Mouse (Mus musculus): Measurements from ENCODE around the gene Tmem251. TPM values are rescaled to one million over a fixed set of nuclear protein-coding genes. Genes with fewer than 3 reads are reported as not detected.

Tmem251 gene
- polyA plus RNA-seq, 1 experiment, result 4.2 TPM

- peaks cover 35% of the 10 kb centered on the region for H3K4me1 ChIP-seq (replicated peaks; ENCODE audit: control insufficient read depth, insufficient read depth, low read length)
- no peak overlapping the region for H3K4me3 ChIP-seq (ENCODE audit: control insufficient read depth, insufficient read depth, low read length)
- no peaks in the 10 kb centered on the region for H3K27me3 ChIP-seq (ENCODE audit: control insufficient read depth, insufficient read depth, low read length)
- TF ChIP-seq POLR2A (IDR thresholded peaks at IDR 0.05; ENCODE audit: control insufficient read depth, extremely low read depth, insufficient read depth, low read length, poor library complexity) (no peak), CTCF (IDR thresholded peaks at IDR 0.05; ENCODE audit: borderline replicate concordance, control insufficient read depth, extremely low read depth, insufficient read depth, low read length, poor library complexity) (no peak)
- peak; percentile 74 for DNase-seq
- 61% methylated on average over 7 of the region's 7 CpGs for WGBS
- H3K27ac ChIP-seq (ENCODE audit: control insufficient read depth, insufficient read depth, low read length), result peak overlapping the region; percentile 89
- peaks cover 24% of the 10 kb centered on the region for H3K36me3 ChIP-seq (ENCODE audit: control insufficient read depth, insufficient read depth, low read length)
Measured at GRCm38 (mm10) chr12:102787927-102788326, 44.4 kb downstream of the Tmem251 start.

Other genes starting within 250 kb of the Tmem251 start
- gene Chga, start 188.8 kb upstream of the Tmem251 start, polyA plus RNA-seq (2012; rRNA removed), result 7.3 and 12.4 TPM in 2 replicates
- gene Itpk1, start 38.8 kb upstream of the Tmem251 start, polyA plus RNA-seq (2012; rRNA removed), result 34.2 and 36.9 TPM in 2 replicates
- gene Moap1, start 101 bp upstream of the Tmem251 start, polyA plus RNA-seq (2012; rRNA removed), result 0.71 and 1.3 TPM in 2 replicates
- not detected in 2 replicates for gene Gm28051, start 14.0 kb downstream of the Tmem251 start, polyA plus RNA-seq (2012; rRNA removed)
- gene Gon7, start 14.0 kb downstream of the Tmem251 start, polyA plus RNA-seq (2012; rRNA removed), result 19.4 and 25.0 TPM in 2 replicates
- gene Ubr7, start 14.2 kb downstream of the Tmem251 start, polyA plus RNA-seq (2012; rRNA removed), result 28.7 and 29.0 TPM in 2 replicates
- gene Gm20604, start 14.9 kb downstream of the Tmem251 start, polyA plus RNA-seq (2012; rRNA removed), result 3.6 and 4.2 TPM in 2 replicates
- 22.1 and 23.8 TPM in 2 replicates for gene Btbd7, start 134.7 kb downstream of the Tmem251 start, polyA plus RNA-seq (2012; rRNA removed)
- gene Cox8c, start 155.6 kb downstream of the Tmem251 start, polyA plus RNA-seq (2012; rRNA removed), result not detected in 2 replicates
- 1.1 and 1.3 TPM in 2 replicates for gene Unc79, start 205.1 kb downstream of the Tmem251 start, polyA plus RNA-seq (2012; rRNA removed)